Mouse (Mus musculus): ENCODE data around the gene Polh.

DNA sequence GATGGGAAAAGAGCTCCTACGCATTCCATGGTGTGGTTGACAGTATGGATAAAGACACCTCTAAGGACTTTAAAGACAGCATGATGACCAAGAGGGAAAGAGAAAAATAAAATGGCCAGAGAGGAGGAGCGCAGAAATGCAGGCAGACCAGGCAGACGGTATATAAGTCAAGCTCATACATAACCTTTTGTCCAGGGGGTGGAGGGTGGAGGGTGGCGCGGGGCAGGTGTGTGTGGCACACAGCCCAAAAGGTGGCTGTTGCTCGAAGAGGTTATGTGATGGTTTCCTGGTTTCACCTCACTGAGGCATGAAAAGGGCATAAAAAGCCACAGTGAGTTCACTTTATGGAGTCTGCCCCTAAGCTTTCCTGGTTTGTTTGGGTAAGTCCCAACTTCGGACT, 39.9 kb downstream of the Polh start:
- TF ChIP-seq ZC3H11A (IDR thresholded peaks at IDR 0.05; ENCODE audit: borderline replicate concordance, low read depth, low read length): no peak
- TF ChIP-seq ZNF384 (IDR thresholded peaks at IDR 0.05; ENCODE audit: low read depth, low read length): no peak
- TF ChIP-seq MAFK (IDR thresholded peaks at IDR 0.05; ENCODE audit: insufficient read depth, low read depth, low read length): no peak
